Mouse (Mus musculus): ENCODE data around the gene Gfi1.
A peak's percentile ranks its signal among the peaks of the same experiment; 100 is the strongest.

Gfi1 gene

GRCm38 (mm10) chr5:107725435-107726261 lies at the start of gene Gfi1:
Gene Gfi1, minus strand, starts transcription at chr5:107726036.
- peak; percentile 17 for DNase-seq

DNA sequence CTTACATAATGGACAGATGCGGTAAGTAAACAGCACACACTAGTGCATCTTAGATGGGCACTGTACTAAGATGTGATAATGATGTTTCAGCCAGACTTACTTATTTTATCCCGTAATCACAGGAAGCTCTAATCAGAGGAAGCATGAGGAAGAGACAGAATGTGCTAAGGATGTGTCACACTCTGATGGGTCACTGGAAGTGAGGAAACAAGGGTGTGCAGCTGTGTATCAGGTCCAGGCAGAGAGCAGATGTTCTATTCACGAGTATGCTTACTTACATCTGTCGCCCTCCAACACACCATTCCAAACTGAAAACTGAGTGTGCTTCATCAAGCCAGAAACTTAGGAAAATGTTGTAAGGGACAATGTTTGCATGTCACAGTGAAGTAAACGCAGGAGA lies 46.2 kb upstream of the Gfi1 start:
- DNase-seq: no peak

DNA sequence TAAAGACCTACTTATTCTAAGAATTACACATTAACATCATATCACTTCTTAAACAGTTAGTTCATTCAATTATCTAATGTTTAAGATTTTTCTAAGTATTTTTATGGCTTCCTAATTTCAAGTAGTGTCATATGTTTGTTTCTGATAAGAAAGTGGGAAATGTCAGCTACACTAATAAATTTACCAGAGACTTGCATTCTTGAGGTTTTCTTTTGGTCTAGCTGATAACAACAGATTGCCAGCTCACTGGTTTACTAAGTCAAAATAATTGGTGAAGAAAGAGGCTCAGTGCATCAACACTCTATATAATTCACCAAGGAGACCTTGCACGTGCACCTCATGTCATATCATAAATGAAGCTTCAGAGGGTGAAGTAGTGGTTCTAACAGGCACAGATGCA lies 42.4 kb upstream of the Gfi1 start:
- DNase-seq: no peak

- DNase-seq: no peak
Observed at GRCm38 (mm10) chr5:107765946-107766345, 40.1 kb upstream of the Gfi1 start.

DNA sequence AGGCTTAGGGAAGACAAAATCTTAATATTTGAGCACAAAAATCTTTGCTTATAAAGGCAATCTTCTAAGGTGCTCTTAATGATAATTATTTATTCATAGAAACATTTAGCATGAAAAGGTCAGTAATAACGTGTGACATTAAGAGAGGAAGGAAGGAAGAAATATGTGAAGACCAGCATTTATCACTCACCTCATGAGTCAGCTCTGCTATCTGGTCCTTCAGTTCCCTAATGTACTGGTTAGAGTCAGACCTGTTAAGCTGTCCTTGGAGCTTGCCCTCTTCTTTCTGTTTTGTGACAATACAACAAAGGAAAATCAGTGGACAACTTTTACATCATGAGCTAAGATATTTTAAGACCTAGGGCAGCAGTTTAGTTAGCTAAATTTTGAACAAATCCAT lies 38.6 kb upstream of the Gfi1 start:
- DNase-seq: no peak

GRCm38 (mm10) chr5:107763674-107764073 lies 37.8 kb upstream of the Gfi1 start:
- no peak for DNase-seq

DNA sequence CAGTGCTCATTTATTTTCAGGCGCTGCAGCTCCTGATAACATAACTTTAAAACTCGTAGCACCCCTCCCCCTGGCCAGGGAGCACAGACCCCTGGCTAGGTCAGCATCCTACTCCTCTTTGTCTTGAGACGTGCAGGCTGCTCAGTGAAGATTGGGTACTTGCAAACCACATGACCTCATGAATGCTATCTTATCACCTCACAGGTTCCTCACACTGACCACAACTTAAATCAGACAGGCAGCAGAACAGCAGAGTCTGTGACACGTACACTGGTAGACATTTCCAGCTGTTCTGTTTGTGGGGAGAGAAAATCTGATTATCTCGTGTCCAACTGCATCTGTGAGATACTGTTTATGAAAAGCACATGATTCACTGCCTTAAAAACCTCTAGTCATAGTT lies 33.3 kb upstream of the Gfi1 start:
- no peak for DNase-seq

DNA sequence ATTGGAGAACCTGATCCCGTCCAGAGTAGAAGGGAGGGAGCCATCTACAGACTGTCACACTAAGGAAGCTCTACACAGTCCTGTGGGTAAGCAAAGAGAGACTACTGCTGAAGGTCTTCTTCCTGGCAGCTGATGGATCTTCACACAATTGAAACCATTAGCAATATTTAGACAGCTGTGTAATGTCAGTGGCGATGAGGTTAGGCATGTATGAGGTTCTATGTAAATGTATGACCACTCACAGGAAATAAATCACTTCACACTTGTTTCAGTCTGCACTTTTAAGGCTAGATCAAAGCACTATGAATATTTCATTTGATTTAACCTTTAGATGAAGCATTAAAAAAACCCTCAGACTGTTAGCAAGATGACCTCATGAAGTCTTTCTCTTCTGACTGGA lies 30.2 kb upstream of the Gfi1 start:
- no peak for DNase-seq

- no peak for DNase-seq
Observed at GRCm38 (mm10) chr5:107754740-107755139, 28.9 kb upstream of the Gfi1 start.

DNA sequence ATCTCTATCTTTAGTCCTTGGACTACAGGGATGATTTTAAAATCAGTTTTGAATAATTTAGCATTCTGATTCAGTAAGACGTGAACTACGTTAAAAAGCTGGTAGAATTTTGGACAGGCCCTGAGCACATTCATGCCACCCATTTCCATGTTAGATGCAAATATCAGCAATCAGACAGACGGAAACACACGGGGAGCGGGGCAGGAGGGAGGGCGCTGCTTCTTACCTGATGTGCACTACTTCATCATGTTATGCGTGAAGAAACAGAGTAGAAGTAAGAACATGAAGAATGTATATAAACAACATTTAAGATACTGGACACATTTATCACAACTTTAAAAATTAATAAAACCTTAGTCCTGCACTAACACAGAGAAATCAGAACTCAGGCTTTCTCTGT lies 27.8 kb upstream of the Gfi1 start:
- DNase-seq: no peak

- DNase-seq: peak; percentile 21
Observed at GRCm38 (mm10) chr5:107749229-107749916, 23.5 kb upstream of the Gfi1 start.

DNA sequence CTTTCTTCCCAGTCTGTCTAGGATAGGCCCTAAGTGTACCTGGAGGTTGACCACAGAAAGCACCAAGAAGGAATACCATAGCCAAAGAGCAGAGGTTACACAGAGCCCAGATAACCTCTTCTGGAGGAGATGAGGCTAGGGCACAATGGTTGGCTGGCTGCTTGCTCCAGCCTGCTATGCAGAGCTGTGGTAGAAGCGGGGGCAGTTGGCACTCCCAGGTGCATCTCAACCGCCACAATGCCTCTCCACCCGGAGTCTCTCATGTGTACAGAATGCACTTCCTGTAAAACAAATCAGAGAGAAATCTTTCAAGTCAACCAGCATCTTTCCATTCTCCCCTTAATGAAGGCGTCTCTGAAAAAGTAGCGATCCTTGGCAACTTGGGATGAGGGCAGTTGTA lies 13.2 kb upstream of the Gfi1 start:
- no peak for DNase-seq

DNA sequence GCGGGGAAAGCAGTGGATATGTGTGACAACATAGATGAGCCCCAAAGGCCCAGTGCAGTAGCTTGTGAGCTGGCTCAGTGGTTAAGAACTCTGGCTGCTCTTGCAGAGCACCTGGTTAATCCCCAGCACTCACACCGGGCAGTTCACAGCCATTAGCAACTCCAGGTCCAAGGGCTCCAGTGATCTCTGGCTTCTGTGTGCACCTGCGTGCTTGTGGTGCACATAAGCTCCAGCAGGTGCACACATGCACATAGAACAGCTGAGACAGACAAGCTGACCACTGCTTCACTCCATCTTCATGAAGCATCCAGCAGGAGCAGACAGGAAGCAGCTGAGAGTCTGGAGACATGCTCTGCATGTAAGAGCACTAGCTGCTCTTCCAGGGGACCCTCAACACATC lies 12.5 kb upstream of the Gfi1 start:
- no peak for DNase-seq

DNA sequence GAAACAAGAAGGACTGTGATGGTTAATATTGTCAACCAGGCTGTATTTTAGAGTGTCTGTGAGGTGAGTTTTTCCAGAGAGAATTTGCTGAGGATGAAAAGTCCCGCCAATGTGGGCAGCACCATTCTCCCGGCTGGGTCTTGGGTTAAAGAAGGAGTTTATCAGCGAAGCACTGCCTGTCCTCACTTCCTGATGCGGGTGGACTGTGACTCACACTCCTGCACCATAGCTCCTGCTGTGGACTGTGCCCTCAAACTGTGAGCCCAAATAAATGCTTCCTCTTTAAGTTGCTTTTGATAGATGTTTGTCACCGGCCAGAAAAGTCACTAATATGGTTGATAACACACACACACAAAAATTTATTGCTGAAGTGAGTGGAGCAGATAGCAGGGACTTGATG lies 10.3 kb upstream of the Gfi1 start:
- no peak for DNase-seq

DNA sequence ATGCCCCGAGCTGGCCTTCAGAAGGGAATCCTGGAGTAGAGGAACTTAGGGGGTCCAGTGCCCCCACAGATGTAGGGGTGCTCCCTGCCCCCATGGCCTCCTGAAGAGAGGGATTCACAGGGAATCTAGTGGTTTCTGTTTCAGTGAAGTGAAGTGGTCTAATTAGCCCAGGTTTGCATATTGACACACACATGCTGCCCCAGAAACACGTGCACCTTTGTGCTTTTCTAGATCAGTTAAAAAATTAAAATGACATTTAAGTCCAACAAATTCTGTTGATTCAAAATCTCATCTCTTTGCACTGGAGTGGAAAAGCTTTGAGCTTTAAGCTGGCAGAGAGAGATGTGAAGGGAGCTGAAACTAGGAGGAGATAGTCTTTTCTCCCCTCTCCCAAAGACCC lies 6.0 kb upstream of the Gfi1 start:
- no peak for DNase-seq

GRCm38 (mm10) chr5:107731408-107731807 lies 5.6 kb upstream of the Gfi1 start:
- no peak for DNase-seq

DNA sequence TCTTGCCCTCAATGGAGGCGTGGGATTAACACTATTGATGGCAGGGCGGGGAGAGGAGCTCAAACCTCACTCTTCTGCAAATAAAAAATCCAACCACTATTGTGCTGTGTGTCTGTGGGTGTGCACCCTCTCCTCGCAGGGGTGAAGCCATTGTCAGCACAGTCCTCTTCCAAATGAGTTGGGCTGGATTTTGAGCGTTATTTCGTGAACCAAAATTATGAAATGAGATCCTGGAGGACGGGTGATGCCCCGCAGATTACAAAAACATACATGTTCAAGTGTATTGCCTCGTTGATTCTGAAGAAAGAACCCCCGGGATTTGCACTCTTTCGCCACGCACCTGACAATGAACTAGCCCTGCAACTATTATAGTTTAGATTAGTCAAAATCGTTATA lies 1.2 kb upstream of the Gfi1 start:
- no peak for DNase-seq

GRCm38 (mm10) chr5:107726281-107727006 lies 608 bp upstream of the Gfi1 start:
- peak; percentile 6 for DNase-seq

GRCm38 (mm10) chr5:107724661-107725434 lies 988 bp downstream of the Gfi1 start:
- peak; percentile 12 for DNase-seq

DNA sequence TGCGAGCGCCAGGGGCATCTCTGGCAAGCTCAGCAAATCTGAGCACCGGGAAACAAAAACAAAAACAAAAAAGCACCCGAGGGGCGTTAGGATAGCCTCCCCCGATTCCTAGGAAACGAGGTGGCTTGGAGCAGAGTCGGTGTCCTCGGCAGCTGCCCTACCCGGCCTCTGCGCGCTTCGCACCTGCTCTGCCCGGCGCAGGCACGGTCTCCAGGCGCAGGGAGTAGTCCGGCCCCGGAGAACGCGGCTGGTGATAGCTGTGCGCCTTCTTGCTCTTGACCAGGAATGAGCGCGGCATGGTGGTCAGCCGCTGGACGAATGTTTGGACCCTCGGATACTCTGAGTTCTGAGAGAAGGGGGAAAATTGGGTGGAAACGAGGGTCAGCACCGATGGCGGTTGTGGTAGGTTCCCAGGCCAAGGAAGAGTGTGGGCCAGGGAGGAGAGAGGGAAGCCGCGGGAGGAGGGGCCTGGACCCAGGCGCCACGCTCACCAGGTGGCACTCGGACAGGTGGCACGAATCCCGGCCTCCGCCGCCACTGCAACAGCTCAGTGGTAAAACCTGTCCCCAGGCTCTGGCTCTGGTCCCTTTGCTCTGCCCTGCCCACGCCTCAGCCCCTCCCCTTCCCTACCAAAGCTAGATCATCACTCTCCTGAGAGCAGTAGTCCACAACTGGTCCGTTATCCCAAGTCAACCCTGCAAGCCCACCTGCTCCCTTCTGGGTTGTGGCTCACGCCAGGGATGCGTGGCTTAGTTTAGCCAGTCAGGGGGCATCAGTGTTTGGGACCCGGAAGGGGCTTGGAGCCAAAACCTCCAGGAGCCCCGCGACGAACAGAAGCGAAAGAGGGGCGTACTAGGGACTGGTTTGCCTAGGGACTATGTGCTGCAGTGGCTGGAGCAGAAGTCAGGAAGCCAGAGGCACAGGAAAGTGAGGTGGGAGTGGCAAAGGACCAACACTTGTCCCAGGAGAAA lies 2.0 kb downstream of the Gfi1 start:
- peak; percentile 5 for DNase-seq

- DNase-seq: peak; percentile 14
Observed at GRCm38 (mm10) chr5:107722661-107723532, 2.9 kb downstream of the Gfi1 start.

Data from kidney, postnatal 14 days (tissue).